Mouse (Mus musculus): ENCODE data around the gene Prkch. TPM values are rescaled to one million over a fixed set of nuclear protein-coding genes. Genes with fewer than 3 reads are reported as not detected.
A peak's percentile ranks its signal among the peaks of the same experiment; 100 is the strongest.

The Prkch gene
- polyA plus RNA-seq, 1 experiment from 2014 or later = 1.9 TPM

- Histone ChIP-seq H3K27me3 (no peaks in the 10 kb centered on the region), H3K4me3 (replicated peaks) (no peak overlapping the region), H3K9ac (no peak overlapping the region), H3K4me1 (replicated peaks) (no peaks in the 10 kb centered on the region), H3K4me2 (no peak overlapping the region), H3K9me3 (replicated peaks) (no peaks in the 10 kb centered on the region), H3K27ac (replicated peaks) (no peak overlapping the region), H3K36me3 (replicated peaks) (no peaks in the 10 kb centered on the region)
- WGBS (ENCODE audit: insufficient replicate concordance) = 72% methylated on average over 6 of the region's 6 CpGs
- no peak for ATAC-seq (ENCODE audit: insufficient read depth)
Observed at GRCm38 (mm10) chr12:73762001-73762400, 177.4 kb downstream of the Prkch start.

GRCm38 (mm10) chr12:73762762-73763161, 178.2 kb downstream of the Prkch start:
- Histone ChIP-seq H3K4me1 (replicated peaks) (no peaks in the 10 kb centered on the region), H3K4me3 (replicated peaks) (no peak overlapping the region), H3K36me3 (replicated peaks) (no peaks in the 10 kb centered on the region), H3K27me3 (no peaks in the 10 kb centered on the region), H3K9ac (no peak overlapping the region), H3K9me3 (replicated peaks) (no peaks in the 10 kb centered on the region), H3K4me2 (no peak overlapping the region), H3K27ac (replicated peaks) (no peak overlapping the region)
- 62% methylated on average over 3 of the region's 3 CpGs for WGBS (ENCODE audit: insufficient replicate concordance)
- no peak for ATAC-seq (ENCODE audit: insufficient read depth)

DNA sequence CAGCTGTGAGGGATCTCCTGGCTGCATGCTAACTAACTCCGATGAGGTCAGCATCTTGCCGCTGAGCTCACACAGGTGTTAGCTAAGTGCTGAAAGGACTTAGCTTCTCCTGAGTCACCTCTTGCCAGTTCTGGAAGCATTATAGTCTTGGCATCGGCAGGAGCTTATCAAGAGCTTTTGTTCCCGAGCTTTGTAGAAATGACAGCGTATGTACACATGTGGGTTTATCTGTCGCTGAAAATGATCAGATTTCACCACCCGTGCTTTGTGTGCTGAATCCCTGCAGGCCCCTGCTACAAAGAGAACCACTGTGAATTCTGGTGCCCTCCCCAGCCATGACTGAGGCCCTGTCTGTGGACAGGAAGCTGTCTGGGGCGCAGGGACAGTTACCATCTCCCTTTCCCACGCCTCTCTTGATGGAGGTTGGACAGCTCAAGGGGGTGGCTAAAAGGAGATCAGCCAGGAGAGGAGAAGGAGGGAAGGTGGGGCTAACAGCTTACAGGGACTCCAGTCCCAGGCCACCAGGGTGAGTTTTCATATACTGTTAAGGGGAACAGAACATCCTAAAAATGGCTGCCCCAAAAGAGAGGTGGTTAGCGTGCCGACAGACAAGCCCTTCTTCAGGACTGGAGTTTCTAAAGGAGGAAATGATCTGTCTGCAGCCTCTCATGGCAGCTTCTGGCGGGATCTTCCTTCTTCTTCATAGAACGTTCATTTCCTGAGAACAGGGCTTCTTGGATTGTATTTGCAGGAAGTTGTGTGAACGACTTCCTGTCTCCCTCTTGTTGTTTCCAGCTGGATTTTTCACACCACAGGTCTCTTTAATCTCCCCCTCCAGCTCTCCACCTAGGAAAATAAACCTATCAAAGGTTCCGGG, 180.3 kb downstream of the Prkch start:
- H3K27me3 ChIP-seq = no peaks in the 10 kb centered on the region
- H3K9ac ChIP-seq = no peak overlapping the region
- no peaks in the 10 kb centered on the region for H3K9me3 ChIP-seq (replicated peaks)
- no peak overlapping the region for H3K4me3 ChIP-seq (replicated peaks)
- 32% methylated on average over 15 of the region's 15 CpGs for WGBS (ENCODE audit: insufficient replicate concordance)
- no peak for ATAC-seq (ENCODE audit: insufficient read depth)
- no peaks in the 10 kb centered on the region for H3K36me3 ChIP-seq (replicated peaks)
- no peak overlapping the region for H3K4me2 ChIP-seq
- H3K4me1 ChIP-seq (replicated peaks) = no peaks in the 10 kb centered on the region
- H3K27ac ChIP-seq (replicated peaks) = no peak overlapping the region

DNA sequence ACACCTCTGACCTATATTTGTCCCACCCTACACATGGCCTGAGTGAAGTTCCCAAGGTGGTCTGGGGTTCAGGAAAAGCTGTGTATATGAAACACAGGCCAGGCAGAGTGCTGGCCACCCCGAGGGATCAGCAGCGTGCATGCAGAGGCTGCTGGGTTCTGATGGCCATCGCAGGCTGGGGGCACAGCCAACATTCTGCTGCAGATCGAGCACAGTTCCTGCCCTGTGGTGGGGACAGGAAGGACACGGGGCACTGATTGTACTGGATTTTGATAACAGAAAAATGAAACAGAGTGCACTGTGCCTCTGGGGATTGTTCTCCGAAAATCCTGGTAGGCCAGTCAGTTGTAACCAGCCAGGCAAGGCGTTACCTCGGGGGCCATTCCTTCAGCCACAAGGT, 181.6 kb downstream of the Prkch start:
- no peak overlapping the region for H3K4me2 ChIP-seq
- ATAC-seq (ENCODE audit: insufficient read depth) = no peak
- H3K36me3 ChIP-seq (replicated peaks) = no peaks in the 10 kb centered on the region
- no peaks in the 10 kb centered on the region for H3K4me1 ChIP-seq (replicated peaks)
- H3K9me3 ChIP-seq (replicated peaks) = no peaks in the 10 kb centered on the region
- no peak overlapping the region for H3K27ac ChIP-seq (replicated peaks)
- 40% methylated on average over 8 of the region's 8 CpGs for WGBS (ENCODE audit: insufficient replicate concordance)
- H3K4me3 ChIP-seq (replicated peaks) = no peak overlapping the region
- no peaks in the 10 kb centered on the region for H3K27me3 ChIP-seq
- H3K9ac ChIP-seq = no peak overlapping the region

DNA sequence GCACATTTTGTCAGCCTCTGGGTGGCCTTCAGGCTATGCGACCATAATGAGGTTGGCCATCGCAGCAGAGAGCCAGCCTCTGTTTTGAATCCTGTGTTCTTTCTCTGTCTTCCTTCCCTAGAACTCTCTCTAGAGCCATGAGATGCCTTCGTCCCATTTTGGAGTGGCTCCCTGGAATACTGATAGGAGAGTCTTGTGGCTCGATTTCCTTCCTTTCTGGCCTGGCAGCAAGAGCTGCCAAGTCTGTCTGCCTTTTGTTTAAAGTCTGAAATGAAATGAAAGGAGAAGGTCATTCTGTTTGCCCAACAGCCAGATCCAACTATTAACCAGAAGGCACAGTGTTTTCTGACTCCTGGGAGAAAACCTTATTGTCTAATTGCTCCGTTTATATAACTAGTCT, 184.2 kb downstream of the Prkch start:
- ATAC-seq (ENCODE audit: insufficient read depth) = no peak
- Histone ChIP-seq H3K9ac (no peak overlapping the region), H3K4me1 (replicated peaks) (no peaks in the 10 kb centered on the region), H3K36me3 (replicated peaks) (no peaks in the 10 kb centered on the region), H3K27ac (replicated peaks) (no peak overlapping the region), H3K4me2 (no peak overlapping the region), H3K4me3 (replicated peaks) (no peak overlapping the region), H3K27me3 (no peaks in the 10 kb centered on the region), H3K9me3 (replicated peaks) (no peaks in the 10 kb centered on the region)
- WGBS (ENCODE audit: insufficient replicate concordance) = 64% methylated on average over 5 of the region's 5 CpGs

DNA sequence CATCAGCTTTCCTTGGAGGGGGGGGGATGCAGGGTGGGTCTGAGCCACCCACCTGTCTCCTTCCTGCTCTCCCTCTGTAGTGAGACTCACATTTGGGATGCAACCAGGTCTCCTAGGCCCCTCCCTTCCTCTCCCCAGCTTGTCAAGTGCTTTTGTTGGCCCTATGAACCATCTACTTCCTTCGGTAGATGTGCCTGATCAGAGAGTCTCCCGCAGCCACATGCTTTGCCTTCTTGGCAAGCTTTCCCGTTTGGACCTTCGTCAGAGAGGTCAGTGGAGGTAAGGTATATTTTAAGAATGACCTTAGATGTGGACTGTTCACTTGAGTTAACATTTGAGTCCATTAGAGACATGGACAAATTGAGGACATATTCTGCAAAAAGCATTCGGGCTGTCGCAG, 184.9 kb downstream of the Prkch start:
- Histone ChIP-seq H3K4me3 (replicated peaks) (no peak overlapping the region), H3K9me3 (replicated peaks) (no peaks in the 10 kb centered on the region), H3K4me1 (replicated peaks) (no peaks in the 10 kb centered on the region), H3K9ac (no peak overlapping the region), H3K36me3 (replicated peaks) (no peaks in the 10 kb centered on the region), H3K27ac (replicated peaks) (no peak overlapping the region), H3K27me3 (no peaks in the 10 kb centered on the region), H3K4me2 (no peak overlapping the region)
- ATAC-seq (ENCODE audit: insufficient read depth) = no peak
- 72% methylated on average over 6 of the region's 6 CpGs for WGBS (ENCODE audit: insufficient replicate concordance)

- 81% methylated on average over 1 of the region's 1 CpGs for WGBS (ENCODE audit: insufficient replicate concordance)
- Histone ChIP-seq H3K4me3 (replicated peaks) (no peak overlapping the region), H3K9ac (no peak overlapping the region), H3K9me3 (replicated peaks) (no peaks in the 10 kb centered on the region), H3K4me2 (no peak overlapping the region), H3K27me3 (no peaks in the 10 kb centered on the region), H3K27ac (replicated peaks) (no peak overlapping the region), H3K36me3 (replicated peaks) (no peaks in the 10 kb centered on the region), H3K4me1 (replicated peaks) (no peaks in the 10 kb centered on the region)
- no peak for ATAC-seq (ENCODE audit: insufficient read depth)
Observed at GRCm38 (mm10) chr12:73770771-73771170, 186.2 kb downstream of the Prkch start.

DNA sequence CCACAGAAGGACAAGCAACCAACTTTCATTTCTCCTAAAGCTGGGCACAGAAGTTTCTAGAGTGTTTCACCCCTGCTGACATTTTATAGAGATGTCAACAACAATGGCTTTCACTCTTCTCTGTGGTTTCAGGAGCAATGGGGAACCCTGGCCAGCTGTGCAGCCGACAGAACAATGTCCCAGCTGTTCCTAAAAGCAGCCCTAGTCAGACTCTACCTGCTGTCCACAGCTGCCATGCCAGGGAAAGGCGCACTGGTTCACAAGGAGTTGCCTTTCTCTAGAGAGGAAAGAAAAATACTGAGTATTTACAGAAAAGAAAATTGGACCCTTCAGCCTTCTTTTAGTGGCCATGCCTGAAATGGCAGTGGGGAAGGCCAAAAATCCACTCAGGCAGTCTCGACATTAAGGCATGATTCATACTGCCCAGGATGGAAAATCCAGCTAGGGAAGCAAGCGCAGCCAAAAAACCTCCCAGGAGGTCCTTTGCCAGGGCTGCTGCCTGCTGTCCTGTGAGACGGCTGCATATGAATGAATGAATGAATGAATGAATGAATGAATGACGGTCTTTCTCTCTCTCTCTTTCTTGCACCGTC, 190.3 kb downstream of the Prkch start:
- H3K4me1 ChIP-seq (replicated peaks) = no peaks in the 10 kb centered on the region; the same call in 1 of the 2 replicates
- H3K9ac ChIP-seq = no peak overlapping the region
- H3K4me3 ChIP-seq (replicated peaks) = no peak overlapping the region
- no peak for ATAC-seq (ENCODE audit: insufficient read depth)
- WGBS (ENCODE audit: insufficient replicate concordance) = 70% methylated on average over 7 of the region's 7 CpGs
- no peak overlapping the region for H3K27ac ChIP-seq (replicated peaks)
- H3K4me2 ChIP-seq = no peak overlapping the region
- no peaks in the 10 kb centered on the region for H3K36me3 ChIP-seq (replicated peaks)
- no peaks in the 10 kb centered on the region for H3K27me3 ChIP-seq
- no peaks in the 10 kb centered on the region for H3K9me3 ChIP-seq (replicated peaks)

DNA sequence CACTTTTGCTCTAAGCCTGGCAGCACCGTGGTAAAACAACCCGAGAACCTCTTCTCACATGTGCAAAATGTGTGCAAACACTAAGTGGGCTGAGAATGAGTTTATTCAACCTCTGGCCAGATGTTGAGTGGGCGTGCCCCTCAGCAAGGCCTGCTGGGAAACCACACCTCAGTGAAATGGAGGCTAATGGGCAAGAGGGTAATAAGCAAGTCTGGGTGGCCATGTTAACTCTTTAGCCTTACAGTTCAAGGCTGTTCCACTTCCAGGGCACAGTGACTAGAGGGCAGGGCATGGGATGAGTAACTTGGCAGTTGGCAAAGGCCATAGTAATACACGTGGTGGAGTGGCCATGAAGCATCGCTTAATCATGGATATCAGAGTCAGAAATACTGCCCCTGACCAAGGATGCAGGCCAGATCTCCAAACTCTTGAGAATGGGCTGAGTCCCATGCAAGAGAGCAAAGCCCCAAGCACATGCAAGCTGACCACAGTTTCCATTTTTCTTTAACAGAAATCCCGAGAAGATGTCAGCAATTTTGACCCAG, 191.9 kb downstream of the Prkch start:
- Histone ChIP-seq H3K27me3 (no peaks in the 10 kb centered on the region), H3K36me3 (replicated peaks) (no peaks in the 10 kb centered on the region), H3K9ac (no peak overlapping the region), H3K4me3 (replicated peaks) (no peak overlapping the region), H3K4me1 (replicated peaks) (no peaks in the 10 kb centered on the region; the same call in 1 of the 2 replicates), H3K27ac (replicated peaks) (no peak overlapping the region), H3K4me2 (no peak overlapping the region), H3K9me3 (replicated peaks) (no peaks in the 10 kb centered on the region)
- 62% methylated on average over 6 of the region's 6 CpGs for WGBS (ENCODE audit: insufficient replicate concordance)
- no peak for ATAC-seq (ENCODE audit: insufficient read depth)

DNA sequence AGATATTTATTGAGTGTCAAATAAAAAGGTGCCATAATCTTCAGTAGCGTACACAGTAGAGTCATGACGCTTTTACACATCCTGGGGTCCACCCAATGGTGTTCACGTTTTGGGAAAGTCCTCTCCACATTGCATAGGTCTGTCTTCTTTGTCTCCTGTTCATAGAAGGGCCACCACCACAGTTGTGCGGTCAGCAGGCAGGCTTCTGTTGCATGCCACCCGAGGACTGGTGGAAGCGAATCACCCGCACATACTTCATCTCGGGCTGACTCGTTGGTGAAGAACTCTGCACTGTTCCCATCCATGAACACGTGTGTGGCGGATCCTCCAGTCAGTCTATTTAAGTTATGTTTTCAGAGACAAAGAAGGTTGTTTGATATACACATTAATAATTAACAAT, 193.1 kb downstream of the Prkch start:
- ATAC-seq (ENCODE audit: insufficient read depth) = no peak
- Histone ChIP-seq H3K27ac (replicated peaks) (no peak overlapping the region), H3K36me3 (replicated peaks) (no peaks in the 10 kb centered on the region), H3K9me3 (replicated peaks) (no peaks in the 10 kb centered on the region), H3K4me3 (replicated peaks) (no peak overlapping the region), H3K4me2 (no peak overlapping the region), H3K9ac (no peak overlapping the region), H3K27me3 (no peaks in the 10 kb centered on the region), H3K4me1 (replicated peaks) (no peaks in the 10 kb centered on the region; the same call in 1 of the 2 replicates)
- WGBS (ENCODE audit: insufficient replicate concordance) = 79% methylated on average over 11 of the region's 11 CpGs

GRCm38 (mm10) chr12:73779332-73780231, 195.0 kb downstream of the Prkch start:
- peak; percentile 57 for ATAC-seq (ENCODE audit: insufficient read depth)
- no peaks in the 10 kb centered on the region for H3K27me3 ChIP-seq
- H3K27ac ChIP-seq (replicated peaks) = no peak overlapping the region
- WGBS (ENCODE audit: insufficient replicate concordance) = 19% methylated on average over 13 of the region's 13 CpGs
- no peaks in the 10 kb centered on the region; the same call in 1 of the 2 replicates for H3K4me1 ChIP-seq (replicated peaks)
- no peaks in the 10 kb centered on the region for H3K9me3 ChIP-seq (replicated peaks)
- H3K9ac ChIP-seq = no peak overlapping the region
- peak overlapping the region; percentile 27 for H3K4me2 ChIP-seq
- H3K4me3 ChIP-seq (replicated peaks) = no peak overlapping the region
- no peaks in the 10 kb centered on the region for H3K36me3 ChIP-seq (replicated peaks)

All from liver, embryonic 15.5 days (tissue).